In the genomic region with DNA sequence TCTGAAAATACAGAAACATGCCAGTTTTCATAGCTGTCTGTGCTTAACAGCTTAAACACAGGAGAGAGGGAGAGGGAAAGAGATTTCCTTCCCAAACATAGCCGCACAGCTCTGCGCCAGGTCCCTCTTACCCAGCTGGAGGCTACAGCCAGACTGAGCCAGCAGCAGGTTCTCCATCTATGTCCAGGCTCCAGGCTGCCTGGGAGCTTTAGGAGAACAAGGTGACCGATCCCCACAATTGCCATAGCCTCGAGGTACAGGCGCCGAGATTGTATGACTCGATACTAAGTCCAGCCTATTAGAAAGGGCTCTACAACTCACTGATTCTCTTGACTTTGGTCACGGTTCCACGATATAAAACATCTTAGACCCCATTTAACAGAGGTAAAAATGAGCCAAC, we compare ENCODE assay signal across 25 mouse cellular contexts. TPM values are rescaled to one million over a fixed set of nuclear protein-coding genes. Genes with fewer than 3 reads are reported as not detected.
DNase-seq lines count a peak whose midpoint lies in the region; ATAC-seq and TF ChIP-seq lines count a peak whose summit lies in the region.
"Had no signal": no experiment of that assay in that cellular context is flagged by ENCODE, and none has a peak within 500 bp of the region (broad histone marks: within the 10 kb centered on the region; RNA-seq: fewer than 3 reads in every experiment).

No protein-coding gene starts in this region.

- H3K9ac ChIP-seq in heart, adult 2 months (ENCODE audit: low read depth, low read length), result no peak overlapping the region
- H3K9ac ChIP-seq in kidney, embryonic 15.5 days, result no peak overlapping the region
- H3K9ac ChIP-seq in embryonic facial prominence, embryonic 13.5 days, result no peak overlapping the region
- H3K9ac ChIP-seq in heart, embryonic 15.5 days, result no peak overlapping the region
- H3K9ac ChIP-seq: forebrain, embryonic 15.5 days; neural tube, embryonic 13.5 days; stomach, embryonic 15.5 days had no signal

- H3K4me2 ChIP-seq in kidney, embryonic 15.5 days, result no peak overlapping the region
- no peak overlapping the region for H3K4me2 ChIP-seq in embryonic facial prominence, embryonic 13.5 days
- H3K4me2 ChIP-seq in heart, embryonic 15.5 days, result peak overlapping the region; percentile 19; the same call in 1 of the 2 replicates
- H3K4me2 ChIP-seq: forebrain, embryonic 15.5 days; neural tube, embryonic 13.5 days; stomach, embryonic 15.5 days had no signal

- no peaks in the 10 kb centered on the region for H3K27me3 ChIP-seq in heart, adult 2 months (ENCODE audit: control insufficient read depth, insufficient read depth, low read length)
- H3K27me3 ChIP-seq in kidney, embryonic 15.5 days, result no peaks in the 10 kb centered on the region
- no peaks in the 10 kb centered on the region for H3K27me3 ChIP-seq in embryonic facial prominence, embryonic 13.5 days
- H3K27me3 ChIP-seq in heart, embryonic 15.5 days, result no peaks in the 10 kb centered on the region
- H3K27me3 ChIP-seq: CH12.LX; forebrain, embryonic 15.5 days; neural tube, embryonic 13.5 days; Patski; stomach, embryonic 15.5 days had no signal

- H3K27ac ChIP-seq in heart, adult 2 months, result peak overlapping the region; percentile 40; the same call in 1 of the 2 replicates
- peak overlapping the region; percentile 70 for H3K27ac ChIP-seq in kidney, embryonic 15.5 days
- peak overlapping the region; percentile 1; the same call in 1 of the 2 replicates for H3K27ac ChIP-seq in embryonic facial prominence, embryonic 13.5 days
- peak overlapping the region; percentile 13 for H3K27ac ChIP-seq in heart, embryonic 15.5 days
- H3K27ac ChIP-seq: forebrain, embryonic 15.5 days; hindbrain, embryonic 10.5 days; hindbrain, postnatal 0 days; neural tube, embryonic 13.5 days; stomach, embryonic 15.5 days had no signal

- ATAC-seq in kidney, embryonic 15.5 days (replicated peaks; ENCODE audit: low FRiP score), result no peak
- ATAC-seq in embryonic facial prominence, embryonic 13.5 days (ENCODE audit: insufficient number of reproducible peaks, insufficient read depth, low FRiP score, low TSS enrichment, low read depth), result no peak
- no peak; the same call in 1 of the 2 replicates for ATAC-seq in heart, embryonic 15.5 days (replicated peaks; ENCODE audit: insufficient number of reproducible peaks, insufficient read depth, low FRiP score, low read depth)
- ATAC-seq: forebrain, embryonic 15.5 days; hindbrain, postnatal 0 days; intestine, embryonic 16.5 days; midbrain, embryonic 16.5 days; Patski had no signal

- H3K36me3 ChIP-seq in heart, adult 2 months (ENCODE audit: control insufficient read depth, insufficient read depth, low read length), result no peaks in the 10 kb centered on the region
- H3K36me3 ChIP-seq in kidney, embryonic 15.5 days, result no peaks in the 10 kb centered on the region
- H3K36me3 ChIP-seq in embryonic facial prominence, embryonic 13.5 days, result no peaks in the 10 kb centered on the region
- no peaks in the 10 kb centered on the region for H3K36me3 ChIP-seq in heart, embryonic 15.5 days
- H3K36me3 ChIP-seq: forebrain, embryonic 15.5 days; G1E; hindbrain, embryonic 10.5 days; neural tube, embryonic 13.5 days; stomach, embryonic 15.5 days had no signal

- H3K79me2 ChIP-seq in heart, adult 2 months (replicated peaks; ENCODE audit: control insufficient read depth, insufficient read depth, low read length), result no peaks in the 10 kb centered on the region

- H3K4me1 ChIP-seq in heart, adult 2 months (ENCODE audit: control insufficient read depth, insufficient read depth, low read length), result no peaks in the 10 kb centered on the region; the same call in 1 of the 2 replicates
- peaks cover 17% of the 10 kb centered on the region for H3K4me1 ChIP-seq in kidney, embryonic 15.5 days
- peaks cover 21% of the 10 kb centered on the region for H3K4me1 ChIP-seq in embryonic facial prominence, embryonic 13.5 days
- H3K4me1 ChIP-seq in heart, embryonic 15.5 days (replicated peaks), result peaks cover 21% of the 10 kb centered on the region

- TF ChIP-seq CTCF in heart, adult 2 months (IDR thresholded peaks at IDR 0.05), result no peak

- no peaks in the 10 kb centered on the region for H3K9me3 ChIP-seq in kidney, embryonic 15.5 days (replicated peaks)
- H3K9me3 ChIP-seq in embryonic facial prominence, embryonic 13.5 days, result no peaks in the 10 kb centered on the region
- no peaks in the 10 kb centered on the region for H3K9me3 ChIP-seq in heart, embryonic 15.5 days (replicated peaks)
- H3K9me3 ChIP-seq: forebrain, embryonic 15.5 days; G1E; hindbrain, embryonic 10.5 days; neural tube, embryonic 13.5 days; stomach, embryonic 15.5 days had no signal

- intact Hi-C loops in heart, adult 2 months (cut with DNase I), result no loop called here
- intact Hi-C loops in heart, postnatal 36 days (cut with DNase I), result loop anchor here (5.0 kb wide), 1 partner anchor 65 kb away; no protein-coding TSS in a partner anchor
- intact Hi-C loops in left cerebral cortex, postnatal 4 days (cut with DNase I), result no loop called here

- no peak overlapping the region for H3K4me3 ChIP-seq in heart, adult 2 months
- no peak overlapping the region for H3K4me3 ChIP-seq in kidney, embryonic 15.5 days (replicated peaks)
- no peak overlapping the region for H3K4me3 ChIP-seq in embryonic facial prominence, embryonic 13.5 days
- H3K4me3 ChIP-seq in heart, embryonic 15.5 days, result no peak overlapping the region
- H3K4me3 ChIP-seq: forebrain, embryonic 15.5 days; hindbrain, embryonic 10.5 days; myocyte; neural tube, embryonic 13.5 days; stomach, embryonic 15.5 days had no signal

- no peak for TF ChIP-seq EP300 in heart, adult 2 months (IDR thresholded peaks at IDR 0.05; ENCODE audit: insufficient read depth, low read depth, low read length)

- DNase-seq in heart, adult 2 months, result peak in 1 of 2 experiments; percentile 41
- DNase-seq in heart, postnatal 36 days, result no peak
- DNase-seq in kidney, adult 11 months, result no peak
- no peak for DNase-seq in left cerebral cortex, postnatal 4 days
- DNase-seq: adrenal gland, adult 2 months; B cell, adult 2 months; cerebellum, adult 11 months; cerebellum, adult 9-11 months; layer of hippocampus, adult 9-11 months; lung, postnatal 4 days; thymus, postnatal 25 days had no signal

- TF ChIP-seq POLR2A in heart, adult 2 months (IDR thresholded peaks at IDR 0.05; ENCODE audit: insufficient read depth, low read depth, low read length), result no peak

- WGBS in heart, adult 2 months, result 66% methylated on average over 9 of the region's 9 CpGs
- 84% methylated on average over 9 of the region's 9 CpGs for WGBS in kidney, embryonic 15.5 days
- WGBS in embryonic facial prominence, embryonic 13.5 days, result 80% methylated on average over 9 of the region's 9 CpGs
- 70% methylated on average over 9 of the region's 9 CpGs for WGBS in heart, embryonic 15.5 days

RNA-seq across cellular contexts. Expression of a gene that starts 37.2 kb away (rescaled TPM):
- 10 to 100 TPM; 47.7 to 49.3 TPM for total RNA-seq in heart, adult 2 months (2021)
- polyA plus RNA-seq in heart, adult 2 months (2012; rRNA removed), result 15.2 and 23.9 TPM in 2 replicates
- total RNA-seq in heart, postnatal 36 days (2021), result 10 to 100 TPM; 45.6 to 45.8 TPM
- 28.1 and 30.6 TPM in 2 replicates for polyA plus RNA-seq in kidney, embryonic 15.5 days (2015; fragmentation: Nextera tagmentation; extraction: Ambion mirVana)
- polyA plus RNA-seq in embryonic facial prominence, embryonic 13.5 days (2015; fragmentation: Nextera tagmentation; extraction: Ambion mirVana), result 22.9 and 24.9 TPM in 2 replicates
- 51.1 and 56.1 TPM in 2 replicates for polyA plus RNA-seq in heart, embryonic 15.5 days (2015; fragmentation: Nextera tagmentation; extraction: Ambion mirVana)
- total RNA-seq in left cerebral cortex, postnatal 4 days (2021), result 10 to 100 TPM; 12.5 to 14.1 TPM
- polyA plus RNA-seq: G1E, myocyte had no signal

Comparison
In these comparisons a context has a peak if more than half of its experiments do, and no peak if none do; other contexts are left out.
1. H3K27ac ChIP-seq: peak in every context shown above with its lines; median percentile 70 in kidney, embryonic 15.5 days; 40 in heart, adult 2 months; 13 in heart, embryonic 15.5 days; 1 in embryonic facial prominence, embryonic 13.5 days.